Mouse (Mus musculus) cerebellum, adult (tissue): ENCODE data around the gene Gm28042.

Experiments
- ATAC-seq: cut with Nextera tagmentation; 2 replicates; pipeline ENCODE4 v1.9.2; 2017; ENCODE audit warnings: mild to moderate bottlenecking, moderate library complexity, mixed read lengths; ENCODE audit not compliant: insufficient number of reproducible peaks, low FRiP score, low TSS enrichment

Gene Gm28042

GRCm38 (mm10) chr2:120011462-120012200 lies 15.7 kb upstream of the Gm28042 start:
- peak; percentile 49; the same call in 1 of the 2 replicates for ATAC-seq

- ATAC-seq, result no peak
Observed at GRCm38 (mm10) chr2:120012924-120013323, 14.4 kb upstream of the Gm28042 start.

- no peak for ATAC-seq
Observed at GRCm38 (mm10) chr2:120013831-120014486, 13.3 kb upstream of the Gm28042 start.

- ATAC-seq, result no peak
Observed at GRCm38 (mm10) chr2:120015882-120016281, 11.4 kb upstream of the Gm28042 start.

- ATAC-seq, result no peak
Observed at GRCm38 (mm10) chr2:120017599-120017998, 9.7 kb upstream of the Gm28042 start.

GRCm38 (mm10) chr2:120024337-120024736 lies 3.0 kb upstream of the Gm28042 start:
- no peak for ATAC-seq

- ATAC-seq, result no peak
Observed at GRCm38 (mm10) chr2:120027950-120028331, 648 bp downstream of the Gm28042 start.

GRCm38 (mm10) chr2:120030380-120030779 lies 3.1 kb downstream of the Gm28042 start:
- no peak for ATAC-seq

- ATAC-seq, result no peak
Observed at GRCm38 (mm10) chr2:120032726-120033467, 5.6 kb downstream of the Gm28042 start, which contains the start of gene Pla2g4b. Pla2g4b (plus strand) TSS chr2:120033417.

- ATAC-seq, result no peak
Observed at GRCm38 (mm10) chr2:120033726-120034125, 6.4 kb downstream of the Gm28042 start.

GRCm38 (mm10) chr2:120037744-120038143 lies 10.5 kb downstream of the Gm28042 start:
- no peak for ATAC-seq

- no peak for ATAC-seq
Observed at GRCm38 (mm10) chr2:120040991-120041390, 13.7 kb downstream of the Gm28042 start.

- ATAC-seq, result no peak
Observed at GRCm38 (mm10) chr2:120044101-120044603, 16.9 kb downstream of the Gm28042 start.

- no peak for ATAC-seq
Observed at GRCm38 (mm10) chr2:120044676-120045075, 17.4 kb downstream of the Gm28042 start.

GRCm38 (mm10) chr2:120046486-120047310 lies 19.4 kb downstream of the Gm28042 start:
- ATAC-seq, result no peak

- no peak for ATAC-seq
Observed at GRCm38 (mm10) chr2:120048173-120048572, 20.9 kb downstream of the Gm28042 start.

- no peak for ATAC-seq
Observed at GRCm38 (mm10) chr2:120049632-120050274, 22.5 kb downstream of the Gm28042 start.

- ATAC-seq, result no peak
Observed at GRCm38 (mm10) chr2:120051405-120051804, 24.1 kb downstream of the Gm28042 start.

GRCm38 (mm10) chr2:120054771-120055552 lies 27.7 kb downstream of the Gm28042 start:
- no peak for ATAC-seq
